Mouse (Mus musculus): ENCODE measurements around the gene Pex16.

GRCm38 (mm10) chr2:92359301-92359700, 15.2 kb upstream of the Pex16 start:
- no peak for TF ChIP-seq CTCF (IDR thresholded peaks at IDR 0.05; ENCODE audit: control insufficient read depth, insufficient read depth, low read length)
- TF ChIP-seq POLR2A (IDR thresholded peaks at IDR 0.05; ENCODE audit: borderline replicate concordance, control insufficient read depth, low read depth, low read length): no peak
